Mouse (Mus musculus) midbrain, embryonic 14.5 days (tissue): Measurements from ENCODE around the gene 1700102P08Rik. TPM values are rescaled to one million over a fixed set of nuclear protein-coding genes. Genes with fewer than 3 reads are reported as not detected.

Experiments used
- ATAC-seq: fragments of 200-750 bp; cut with Nextera tagmentation; 2 replicates; pipeline ENCODE4 v1.8.0; 2017; ENCODE audit warnings: moderate number of reproducible peaks, moderate library complexity; ENCODE audit not compliant: low FRiP score, low TSS enrichment
- DNase-seq: peaks from one replicate; pipeline ENCODE4 v3.0.0-alpha.2; 2015
- H3K27ac ChIP-seq: fragments of 300-500 bp; sonication (generic); replicated peaks from 2 replicates; pipeline ENCODE4 v1.5.1; 2014; ENCODE audit warnings: mild to moderate bottlenecking, low read depth, low read length, moderate library complexity
- H3K27me3 ChIP-seq: fragments of 300-500 bp; sonication (generic); 2 replicates; pipeline ENCODE4 v1.6.1; 2014; ENCODE audit warnings: low read length, control low read depth, mixed read lengths; ENCODE audit not compliant: control insufficient read depth, insufficient read depth
- H3K36me3 ChIP-seq: fragments of 300-500 bp; sonication (generic); 2 replicates; pipeline ENCODE4 v1.6.1; 2014; ENCODE audit warnings: low read length, control low read depth; ENCODE audit not compliant: control insufficient read depth, insufficient read depth
- H3K4me1 ChIP-seq: fragments of 300-500 bp; sonication (generic); 2 replicates; pipeline ENCODE4 v1.6.1; 2014; ENCODE audit warnings: mild to moderate bottlenecking, antibody characterized with exemption, low read length, control low read depth; ENCODE audit not compliant: control insufficient read depth, insufficient read depth
- H3K4me2 ChIP-seq: fragments of 300-500 bp; sonication (generic); 2 replicates; pipeline ENCODE4 v1.6.1; 2014; ENCODE audit warnings: mild to moderate bottlenecking, low read length, moderate library complexity
- H3K4me3 ChIP-seq: fragments of 300-500 bp; sonication (generic); replicated peaks from 2 replicates; pipeline ENCODE4 v1.5.1; 2014; ENCODE audit warnings: low read depth, low read length
- H3K9ac ChIP-seq: fragments of 300-500 bp; sonication (generic); replicated peaks from 2 replicates; pipeline ENCODE4 v1.6.1; 2014; ENCODE audit warnings: mild to moderate bottlenecking, low read length, moderate library complexity
- H3K9me3 ChIP-seq: fragments of 300-500 bp; sonication (generic); 2 replicates; pipeline ENCODE4 v1.6.1; 2016; ENCODE audit warnings: low read length, control low read depth, mixed read lengths; ENCODE audit not compliant: control insufficient read depth
- WGBS: fragments of 180-500 bp; shearing (Covaris S2); extraction: QIAGEN DNeasy Blood & Tissue Kit; methylation state at CpG from one replicate; pipeline ENCODE4 v1.1.7; 2014; 5-methylcytosine and 5-hydroxymethylcytosine counted together
- polyA plus RNA-seq: library from polyadenylated mRNA; unstranded; fragments of >200 nt; fragmentation: Nextera tagmentation; extraction: Ambion mirVana; gene quantifications from 2 replicates; pipeline ENCODE4 v1.2.1, GENCODE M21; 2014

Gene 1700102P08Rik
- polyA plus RNA-seq, 1 experiment from 2014 or later = 1.6 TPM

DNA sequence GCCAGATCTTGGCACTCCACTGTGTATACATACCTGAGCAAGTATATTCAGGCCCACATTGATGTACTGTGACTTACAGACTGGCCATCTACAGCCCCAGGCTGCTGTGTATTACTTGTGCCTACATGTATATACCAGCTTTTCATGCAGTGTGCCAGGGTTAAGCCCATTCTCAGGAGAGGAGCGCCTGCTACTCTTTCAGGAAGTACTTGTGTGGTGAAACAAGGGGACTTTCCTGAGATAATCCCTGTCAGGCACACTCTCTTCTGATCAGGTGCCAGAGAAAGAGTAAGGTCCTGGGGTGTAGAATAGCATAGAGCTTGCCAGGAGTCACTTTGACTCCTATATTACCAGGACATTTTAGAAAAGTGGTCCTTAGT, 67.3 kb downstream of the 1700102P08Rik start:
- Histone ChIP-seq H3K4me1 (peaks cover 9% of the 10 kb centered on the region), H3K9ac (peak overlapping the region; percentile 79; the same call in 1 of the 2 replicates), H3K27ac (peak overlapping the region; percentile 79), H3K4me3 (peak overlapping the region; percentile 86), H3K9me3 (no peaks in the 10 kb centered on the region), H3K36me3 (peaks cover 21% of the 10 kb centered on the region), H3K27me3 (no peaks in the 10 kb centered on the region), H3K4me2 (peak overlapping the region; percentile 93)
- ATAC-seq (no peak; the same call in 1 of the 2 replicates), DNase-seq (no peak)
- 91% methylated on average over 1 of the region's 1 CpGs for WGBS

Other genes starting within 250 kb of the 1700102P08Rik start
- 14.2 and 14.7 TPM in 2 replicates for gene Bsn, start 202.4 kb upstream of the 1700102P08Rik start, polyA plus RNA-seq
- gene Dag1, start 128.8 kb upstream of the 1700102P08Rik start, polyA plus RNA-seq = 49.3 and 64.2 TPM in 2 replicates
- 138 and 157 TPM in 2 replicates for gene Nicn1, start 102.4 kb upstream of the 1700102P08Rik start, polyA plus RNA-seq
- gene Amt, start 96.0 kb upstream of the 1700102P08Rik start, polyA plus RNA-seq = 23.2 and 23.5 TPM in 2 replicates
- gene Rhoa, start 86.7 kb upstream of the 1700102P08Rik start, polyA plus RNA-seq = 217 and 224 TPM in 2 replicates
- 52.3 and 56.3 TPM in 2 replicates for gene Tcta, start 86.6 kb upstream of the 1700102P08Rik start, polyA plus RNA-seq
- gene Gpx1, start 53.9 kb upstream of the 1700102P08Rik start, polyA plus RNA-seq = 476 and 480 TPM in 2 replicates
- gene Usp4, start 45.0 kb upstream of the 1700102P08Rik start, polyA plus RNA-seq = 113 and 144 TPM in 2 replicates
- gene Ccdc36, start 35.7 kb downstream of the 1700102P08Rik start, polyA plus RNA-seq = 0.98 and 1.4 TPM in 2 replicates
- gene BC048562, start 43.7 kb downstream of the 1700102P08Rik start, polyA plus RNA-seq = not detected in 2 replicates
- gene Ccdc71, start 67.7 kb downstream of the 1700102P08Rik start, polyA plus RNA-seq = 48.8 and 58.2 TPM in 2 replicates
- gene Klhdc8b, start 68.8 kb downstream of the 1700102P08Rik start, polyA plus RNA-seq = 59.3 and 61.2 TPM in 2 replicates
- 9.4 and 15.9 TPM in 2 replicates for gene Lamb2, start 86.9 kb downstream of the 1700102P08Rik start, polyA plus RNA-seq
- gene Usp19, start 97.8 kb downstream of the 1700102P08Rik start, polyA plus RNA-seq = 64.3 and 72.5 TPM in 2 replicates
- 61.8 and 70.8 TPM in 2 replicates for gene Qars, start 114.9 kb downstream of the 1700102P08Rik start, polyA plus RNA-seq
- gene Qrich1, start 124.0 kb downstream of the 1700102P08Rik start, polyA plus RNA-seq = 119 and 146 TPM in 2 replicates
- 99.3 and 107 TPM in 2 replicates for gene Impdh2, start 167.5 kb downstream of the 1700102P08Rik start, polyA plus RNA-seq
- 76.7 and 86.2 TPM in 2 replicates for gene Ndufaf3, start 174.6 kb downstream of the 1700102P08Rik start, polyA plus RNA-seq
- 263 and 271 TPM in 2 replicates for gene Dalrd3, start 177.1 kb downstream of the 1700102P08Rik start, polyA plus RNA-seq
- gene Wdr6, start 185.9 kb downstream of the 1700102P08Rik start, polyA plus RNA-seq = 273 and 274 TPM in 2 replicates
- 27.0 and 30.5 TPM in 2 replicates for gene P4htm, start 204.9 kb downstream of the 1700102P08Rik start, polyA plus RNA-seq